In the genomic region with DNA sequence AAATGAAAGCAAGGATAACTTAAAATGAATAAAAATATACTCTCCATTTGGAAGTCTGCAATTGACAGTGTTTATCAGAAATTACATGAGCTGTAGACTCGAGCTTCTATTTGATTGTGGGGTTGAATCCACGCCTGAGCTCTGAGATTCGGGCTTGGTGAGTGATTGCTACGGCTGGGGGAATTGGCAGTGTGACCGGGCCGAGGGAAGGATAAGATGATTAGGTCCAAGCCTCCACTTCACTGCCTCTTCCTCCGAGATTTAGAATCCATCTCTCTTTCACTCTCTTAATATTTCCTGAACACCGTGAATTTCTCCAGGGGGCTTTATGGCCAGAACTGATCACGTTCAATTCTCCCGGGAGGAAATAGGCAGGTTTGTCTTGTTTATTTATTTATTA, we compare ENCODE assay signal across 35 mouse cellular contexts.
"Had no signal": no experiment of that assay in that cellular context is flagged by ENCODE, and none has a peak within 500 bp of the region (broad histone marks: within the 10 kb centered on the region; RNA-seq: fewer than 3 reads in every experiment).

No protein-coding gene starts in this region.

- H3K4me2 ChIP-seq: heart, embryonic 11.5 days; heart, embryonic 12.5 days; heart, embryonic 13.5 days; heart, embryonic 15.5 days; hindbrain, embryonic 12.5 days; hindbrain, embryonic 13.5 days; hindbrain, embryonic 14.5 days; hindbrain, embryonic 15.5 days; intestine, embryonic 15.5 days; kidney, embryonic 15.5 days had no signal

- H3K27ac ChIP-seq: heart, embryonic 10.5 days; heart, embryonic 13.5 days; heart, embryonic 15.5 days; hindbrain, embryonic 10.5 days; hindbrain, embryonic 12.5 days; hindbrain, embryonic 13.5 days; hindbrain, embryonic 14.5 days; hindbrain, embryonic 15.5 days; hindbrain, postnatal 0 days; intestine, embryonic 15.5 days; kidney, embryonic 15.5 days; kidney, postnatal 0 days; layer of hippocampus, adult 2 months had no signal

- H3K9ac ChIP-seq: heart, embryonic 12.5 days; heart, embryonic 13.5 days; heart, embryonic 15.5 days; hindbrain, embryonic 12.5 days; hindbrain, embryonic 13.5 days; hindbrain, embryonic 14.5 days; hindbrain, embryonic 15.5 days; intestine, embryonic 15.5 days; kidney, embryonic 15.5 days had no signal

- DNase-seq: heart, postnatal 10 days; heart, postnatal 14 days; heart, postnatal 36 days; heart, postnatal 4 days; kidney, adult 11 months; kidney, adult 18-20 months; kidney, adult 2 months; kidney, adult 8-10 months; kidney, adult 9 months; kidney, postnatal 10 days; kidney, postnatal 14 days; kidney, postnatal 25 days; kidney, postnatal 36 days; kidney, postnatal 4 days; layer of hippocampus, adult 9-11 months; layer of hippocampus, postnatal 36 days had no signal

- H3K4me3 ChIP-seq: heart, embryonic 10.5 days; heart, embryonic 12.5 days; heart, embryonic 13.5 days; heart, embryonic 15.5 days; hindbrain, embryonic 10.5 days; hindbrain, embryonic 12.5 days; hindbrain, embryonic 13.5 days; hindbrain, embryonic 15.5 days; intestine, embryonic 15.5 days; kidney, embryonic 15.5 days; layer of hippocampus, adult 2 months had no signal

- H3K27me3 ChIP-seq: heart, embryonic 12.5 days; heart, embryonic 13.5 days; heart, embryonic 15.5 days; hindbrain, embryonic 12.5 days; hindbrain, embryonic 13.5 days; hindbrain, embryonic 15.5 days; intestine, embryonic 15.5 days; kidney, embryonic 15.5 days had no signal

- H3K4me1 ChIP-seq: heart, embryonic 15.5 days; hindbrain, embryonic 15.5 days; intestine, embryonic 15.5 days had no signal

- H3K36me3 ChIP-seq: heart, embryonic 10.5 days; heart, embryonic 12.5 days; heart, embryonic 13.5 days; heart, embryonic 15.5 days; hindbrain, embryonic 10.5 days; hindbrain, embryonic 12.5 days; hindbrain, embryonic 13.5 days; hindbrain, embryonic 15.5 days; intestine, embryonic 15.5 days; kidney, embryonic 15.5 days had no signal

- H3K9me3 ChIP-seq: heart, embryonic 10.5 days; heart, embryonic 12.5 days; heart, embryonic 13.5 days; heart, embryonic 15.5 days; hindbrain, embryonic 10.5 days; hindbrain, embryonic 12.5 days; hindbrain, embryonic 13.5 days; hindbrain, embryonic 15.5 days; intestine, embryonic 15.5 days; kidney, embryonic 15.5 days had no signal

- ATAC-seq: hindbrain, embryonic 16.5 days; hindbrain, postnatal 0 days; inflammation-experienced regulatory T-cells, adult 6 months; intestine, embryonic 15.5 days; intestine, embryonic 16.5 days; intestine, postnatal 0 days had no signal
